Mouse (Mus musculus) cortical plate, adult 2 months (tissue): ENCODE data around the gene Tmem182.

Experiments
- CTCF ChIP-seq: fragments of 200-500 bp; IDR thresholded peaks from 2 replicates; pipeline ENCODE4 v1.5.1; 2011; ENCODE audit warnings: mild to moderate bottlenecking, control low read depth, low read length; ENCODE audit not compliant: insufficient read depth; ENCODE audit errors: extremely low read depth
- POLR2A ChIP-seq: fragments of 200-500 bp; IDR thresholded peaks from 2 replicates; pipeline ENCODE4 v1.6.1; 2011; ENCODE audit warnings: mild to moderate bottlenecking, low read length, control low read depth; ENCODE audit not compliant: insufficient read depth; ENCODE audit errors: extremely low read depth

DNA sequence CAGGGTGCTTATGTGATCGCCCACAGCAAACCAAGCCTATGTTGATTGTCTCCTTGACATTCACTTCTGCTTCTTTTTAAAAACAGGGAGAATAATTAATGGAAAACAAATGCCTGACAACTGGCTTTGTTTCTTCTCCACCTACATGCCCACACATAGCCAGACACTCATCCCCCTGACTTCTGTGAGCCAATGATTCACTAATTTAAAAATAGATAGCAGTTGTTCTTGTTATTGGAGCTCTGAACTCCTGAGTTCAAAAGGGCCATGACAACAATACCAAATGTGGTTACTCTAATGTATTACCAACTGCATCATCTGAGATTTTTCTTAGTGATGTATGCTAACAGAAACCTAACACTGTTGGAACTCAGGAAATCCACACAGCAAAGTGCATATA lies 49.9 kb downstream of the Tmem182 start:
- TF ChIP-seq CTCF, result no peak
- TF ChIP-seq POLR2A, result no peak
